Mouse (Mus musculus): ENCODE results near the gene Nav2. TPM values are rescaled to one million over a fixed set of nuclear protein-coding genes. Genes with fewer than 3 reads are reported as not detected.

The Nav2 gene
- polyA plus RNA-seq, 1 experiment, result 46.2 TPM

- Histone ChIP-seq H3K4me1 (replicated peaks; ENCODE audit: control insufficient read depth, insufficient read depth, low read length) (no peaks in the 10 kb centered on the region), H3K36me3 (ENCODE audit: control insufficient read depth, insufficient read depth, low read length) (no peaks in the 10 kb centered on the region), H3K4me3 (ENCODE audit: control insufficient read depth, insufficient read depth, low read length) (no peak overlapping the region), H3K27ac (ENCODE audit: control insufficient read depth, insufficient read depth, low read length) (no peak overlapping the region), H3K27me3 (ENCODE audit: control insufficient read depth, insufficient read depth, low read length) (no peaks in the 10 kb centered on the region)
- no peak for DNase-seq
- WGBS, result 72% methylated on average over 3 of the region's 3 CpGs
- TF ChIP-seq POLR2A (IDR thresholded peaks at IDR 0.05; ENCODE audit: control insufficient read depth, extremely low read depth, insufficient read depth, low read length, poor library complexity), result no peak
- TF ChIP-seq CTCF (IDR thresholded peaks at IDR 0.05; ENCODE audit: borderline replicate concordance, control insufficient read depth, extremely low read depth, insufficient read depth, low read length, poor library complexity), result no peak
Observed at GRCm38 (mm10) chr7:49172926-49173325, 264.4 kb downstream of the Nav2 start.

- Histone ChIP-seq H3K27me3 (ENCODE audit: control insufficient read depth, insufficient read depth, low read length) (no peaks in the 10 kb centered on the region), H3K4me3 (ENCODE audit: control insufficient read depth, insufficient read depth, low read length) (no peak overlapping the region), H3K27ac (ENCODE audit: control insufficient read depth, insufficient read depth, low read length) (no peak overlapping the region), H3K4me1 (replicated peaks; ENCODE audit: control insufficient read depth, insufficient read depth, low read length) (no peaks in the 10 kb centered on the region), H3K36me3 (ENCODE audit: control insufficient read depth, insufficient read depth, low read length) (no peaks in the 10 kb centered on the region)
- DNase-seq, result no peak
- TF ChIP-seq CTCF (IDR thresholded peaks at IDR 0.05; ENCODE audit: borderline replicate concordance, control insufficient read depth, extremely low read depth, insufficient read depth, low read length, poor library complexity) (no peak), POLR2A (IDR thresholded peaks at IDR 0.05; ENCODE audit: control insufficient read depth, extremely low read depth, insufficient read depth, low read length, poor library complexity) (no peak)
- 90% methylated on average over 9 of the region's 9 CpGs for WGBS
Observed at GRCm38 (mm10) chr7:49175784-49176409, 267.4 kb downstream of the Nav2 start.

- Histone ChIP-seq H3K27ac (ENCODE audit: control insufficient read depth, insufficient read depth, low read length) (no peak overlapping the region), H3K4me3 (ENCODE audit: control insufficient read depth, insufficient read depth, low read length) (no peak overlapping the region), H3K36me3 (ENCODE audit: control insufficient read depth, insufficient read depth, low read length) (no peaks in the 10 kb centered on the region), H3K4me1 (replicated peaks; ENCODE audit: control insufficient read depth, insufficient read depth, low read length) (no peaks in the 10 kb centered on the region), H3K27me3 (ENCODE audit: control insufficient read depth, insufficient read depth, low read length) (no peaks in the 10 kb centered on the region)
- WGBS, result 91% methylated on average over 21 of the region's 21 CpGs
- TF ChIP-seq POLR2A (IDR thresholded peaks at IDR 0.05; ENCODE audit: control insufficient read depth, extremely low read depth, insufficient read depth, low read length, poor library complexity), result no peak
- TF ChIP-seq CTCF (IDR thresholded peaks at IDR 0.05; ENCODE audit: borderline replicate concordance, control insufficient read depth, extremely low read depth, insufficient read depth, low read length, poor library complexity), result no peak
- DNase-seq, result no peak
Observed at GRCm38 (mm10) chr7:49176590-49177201, 268.2 kb downstream of the Nav2 start.

GRCm38 (mm10) chr7:49178217-49178616 is 269.7 kb downstream of the Nav2 start:
- H3K36me3 ChIP-seq (ENCODE audit: control insufficient read depth, insufficient read depth, low read length), result no peaks in the 10 kb centered on the region
- TF ChIP-seq POLR2A (IDR thresholded peaks at IDR 0.05; ENCODE audit: control insufficient read depth, extremely low read depth, insufficient read depth, low read length, poor library complexity), result no peak
- no peak for TF ChIP-seq CTCF (IDR thresholded peaks at IDR 0.05; ENCODE audit: borderline replicate concordance, control insufficient read depth, extremely low read depth, insufficient read depth, low read length, poor library complexity)
- no peaks in the 10 kb centered on the region for H3K4me1 ChIP-seq (replicated peaks; ENCODE audit: control insufficient read depth, insufficient read depth, low read length)
- H3K4me3 ChIP-seq (ENCODE audit: control insufficient read depth, insufficient read depth, low read length), result no peak overlapping the region
- DNase-seq, result no peak
- H3K27ac ChIP-seq (ENCODE audit: control insufficient read depth, insufficient read depth, low read length), result no peak overlapping the region
- 48% methylated on average over 4 of the region's 4 CpGs for WGBS
- H3K27me3 ChIP-seq (ENCODE audit: control insufficient read depth, insufficient read depth, low read length), result no peaks in the 10 kb centered on the region

GRCm38 (mm10) chr7:49181010-49181409 is 272.5 kb downstream of the Nav2 start:
- WGBS, result 90% methylated on average over 8 of the region's 8 CpGs
- no peak for DNase-seq
- Histone ChIP-seq H3K36me3 (ENCODE audit: control insufficient read depth, insufficient read depth, low read length) (no peaks in the 10 kb centered on the region), H3K4me3 (ENCODE audit: control insufficient read depth, insufficient read depth, low read length) (no peak overlapping the region), H3K27ac (ENCODE audit: control insufficient read depth, insufficient read depth, low read length) (no peak overlapping the region), H3K4me1 (replicated peaks; ENCODE audit: control insufficient read depth, insufficient read depth, low read length) (no peaks in the 10 kb centered on the region), H3K27me3 (ENCODE audit: control insufficient read depth, insufficient read depth, low read length) (no peaks in the 10 kb centered on the region)
- TF ChIP-seq CTCF (IDR thresholded peaks at IDR 0.05; ENCODE audit: borderline replicate concordance, control insufficient read depth, extremely low read depth, insufficient read depth, low read length, poor library complexity) (no peak), POLR2A (IDR thresholded peaks at IDR 0.05; ENCODE audit: control insufficient read depth, extremely low read depth, insufficient read depth, low read length, poor library complexity) (no peak)

- Histone ChIP-seq H3K36me3 (ENCODE audit: control insufficient read depth, insufficient read depth, low read length) (no peaks in the 10 kb centered on the region), H3K27me3 (ENCODE audit: control insufficient read depth, insufficient read depth, low read length) (no peaks in the 10 kb centered on the region), H3K27ac (ENCODE audit: control insufficient read depth, insufficient read depth, low read length) (no peak overlapping the region), H3K4me3 (ENCODE audit: control insufficient read depth, insufficient read depth, low read length) (no peak overlapping the region), H3K4me1 (replicated peaks; ENCODE audit: control insufficient read depth, insufficient read depth, low read length) (no peaks in the 10 kb centered on the region)
- 95% methylated on average over 5 of the region's 5 CpGs for WGBS
- TF ChIP-seq CTCF (IDR thresholded peaks at IDR 0.05; ENCODE audit: borderline replicate concordance, control insufficient read depth, extremely low read depth, insufficient read depth, low read length, poor library complexity) (no peak), POLR2A (IDR thresholded peaks at IDR 0.05; ENCODE audit: control insufficient read depth, extremely low read depth, insufficient read depth, low read length, poor library complexity) (no peak)
- no peak for DNase-seq
Observed at GRCm38 (mm10) chr7:49182427-49182826, 273.9 kb downstream of the Nav2 start.
